Mouse (Mus musculus) thymus, adult 2 months (tissue): ENCODE data around the gene Vmn1r100.
"Not testable (repeated sequence)": the region's sequence is repeated elsewhere in the genome, so short reads cannot be mapped to it uniquely, and the experiment has no call there.

ENCODE experiments used
- CTCF ChIP-seq: fragments of 200-500 bp; IDR thresholded peaks from 2 replicates; pipeline ENCODE4 v1.5.1; 2012; ENCODE audit warnings: mild to moderate bottlenecking, control low read depth, low read length, moderate library complexity, borderline replicate concordance; ENCODE audit not compliant: control insufficient read depth, poor library complexity, insufficient read depth; ENCODE audit errors: extremely low read depth
- POLR2A ChIP-seq: fragments of 200-500 bp; IDR thresholded peaks from 2 replicates; pipeline ENCODE4 v1.6.1; 2012; ENCODE audit warnings: mild to moderate bottlenecking, low read length, control low read depth, moderate library complexity; ENCODE audit not compliant: control insufficient read depth, poor library complexity, insufficient read depth; ENCODE audit errors: extremely low read depth

DNA sequence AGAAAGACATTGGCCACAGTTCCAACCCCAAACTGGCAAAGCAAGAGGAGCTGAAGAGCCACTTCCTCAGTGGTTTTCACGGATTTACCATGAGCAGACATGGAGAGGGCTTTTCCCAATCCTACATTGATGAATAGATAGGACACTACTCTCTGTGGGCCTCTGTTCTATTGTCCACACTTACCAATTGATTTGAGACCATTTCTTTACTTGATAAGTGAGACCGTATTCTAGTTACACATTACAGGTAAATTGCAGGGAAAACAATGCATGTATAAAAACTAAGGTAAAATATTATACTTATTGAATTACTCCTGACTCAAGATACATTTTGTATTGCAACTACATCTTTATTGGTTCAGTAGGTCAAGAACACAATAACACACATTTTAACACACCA is 24.8 kb downstream of the Vmn1r100 start, which contains the start of gene Vmn1r101:
- TF ChIP-seq CTCF, POLR2A: not testable (repeated sequence)
